Mouse (Mus musculus) macrophage (primary cell): ENCODE data around the gene Iars. TPM values are rescaled to one million over a fixed set of nuclear protein-coding genes. Genes with fewer than 3 reads are reported as not detected.

Source experiments
- H3K27ac ChIP-seq: fragments of 350-480 bp; formaldehyde crosslinking; 2 replicates; pipeline ENCODE4 v1.9.0; 2021
- H3K36me3 ChIP-seq: fragments of 350-480 bp; formaldehyde crosslinking; 2 replicates; pipeline ENCODE4 v1.9.0; 2021; ENCODE audit errors: inconsistent target
- H3K4me3 ChIP-seq: fragments of 350-480 bp; formaldehyde crosslinking; 2 replicates; pipeline ENCODE4 v1.9.0; 2021; ENCODE audit errors: inconsistent target
- H3K79me2 ChIP-seq: fragments of 350-480 bp; formaldehyde crosslinking; 2 replicates; pipeline ENCODE4 v1.9.0; 2021; ENCODE audit errors: inconsistent target
- whole genome bisulfite sequencing: methylation state at CpG from one replicate; pipeline ENCODE4 v1.1.7; 2026; ENCODE audit warnings: inconsistent platforms; ENCODE audit not compliant: missing documents; 5-methylcytosine and 5-hydroxymethylcytosine counted together
- polyA plus RNA-seq: library from polyadenylated mRNA; stranded (reverse); fragments of 250-400 nt; gene quantifications from 3 replicates; pipeline ENCODE4 v1.2.4, GENCODE M21; 2018; ENCODE audit warnings: inconsistent platforms

Iars gene
- polyA plus RNA-seq, 1 experiment from 2014 or later, result 25.7 TPM

GRCm38 (mm10) chr13:49691056-49691455, 9.2 kb downstream of the Iars start:
- H3K27ac ChIP-seq, result no peak overlapping the region
- 96% methylated on average over 5 of the region's 5 CpGs for WGBS
- peaks cover 53% of the 10 kb centered on the region for H3K36me3 ChIP-seq
- peaks cover 26% of the 10 kb centered on the region for H3K79me2 ChIP-seq
- H3K4me3 ChIP-seq, result no peak overlapping the region

- WGBS, result 94% methylated on average over 11 of the region's 11 CpGs
- Histone ChIP-seq H3K27ac (no peak overlapping the region), H3K4me3 (no peak overlapping the region), H3K79me2 (no peaks in the 10 kb centered on the region), H3K36me3 (peaks cover 72% of the 10 kb centered on the region)
These were observed 21.4 kb downstream of the Iars start for GRCm38 (mm10) chr13:49703216-49703779.

GRCm38 (mm10) chr13:49706032-49706690, 24.3 kb downstream of the Iars start:
- WGBS, result 94% methylated on average over 3 of the region's 3 CpGs
- no peak overlapping the region for H3K27ac ChIP-seq
- H3K36me3 ChIP-seq, result peaks cover 80% of the 10 kb centered on the region

GRCm38 (mm10) chr13:49708311-49708710, 26.4 kb downstream of the Iars start:
- no peak overlapping the region for H3K4me3 ChIP-seq
- peaks cover 69% of the 10 kb centered on the region for H3K36me3 ChIP-seq
- no peaks in the 10 kb centered on the region for H3K79me2 ChIP-seq
- 91% methylated on average over 8 of the region's 8 CpGs for WGBS
- no peak overlapping the region for H3K27ac ChIP-seq

More at GRCm38 (mm10) chr13:49706032-49706690, 24.3 kb downstream of the Iars start:
- H3K4me3 ChIP-seq, result no peak overlapping the region
- H3K79me2 ChIP-seq, result no peaks in the 10 kb centered on the region

GRCm38 (mm10) chr13:49712047-49712721, 30.3 kb downstream of the Iars start:
- peaks cover 66% of the 10 kb centered on the region for H3K36me3 ChIP-seq

GRCm38 (mm10) chr13:49719310-49719709, 37.4 kb downstream of the Iars start:
- no peaks in the 10 kb centered on the region for H3K79me2 ChIP-seq
- H3K4me3 ChIP-seq, result no peak overlapping the region
- peaks cover 93% of the 10 kb centered on the region for H3K36me3 ChIP-seq
- 94% methylated on average over 3 of the region's 3 CpGs for WGBS
- H3K27ac ChIP-seq, result no peak overlapping the region

More at GRCm38 (mm10) chr13:49712047-49712721, 30.3 kb downstream of the Iars start:
- Histone ChIP-seq H3K79me2 (no peaks in the 10 kb centered on the region), H3K4me3 (no peak overlapping the region), H3K27ac (no peak overlapping the region)
- WGBS, result 94% methylated on average over 11 of the region's 12 CpGs

GRCm38 (mm10) chr13:49736430-49736829, 54.5 kb downstream of the Iars start:
- peaks cover 25% of the 10 kb centered on the region; the same call in 1 of the 2 replicates for H3K36me3 ChIP-seq
- no peak overlapping the region for H3K27ac ChIP-seq
- no peaks in the 10 kb centered on the region for H3K79me2 ChIP-seq
- 94% methylated on average over 2 of the region's 2 CpGs for WGBS
- no peak overlapping the region for H3K4me3 ChIP-seq

- WGBS, result 100% methylated on average over 1 of the region's 2 CpGs
- Histone ChIP-seq H3K27ac (no peak overlapping the region), H3K4me3 (no peak overlapping the region), H3K36me3 (peaks cover 9% of the 10 kb centered on the region; the same call in 1 of the 2 replicates), H3K79me2 (no peaks in the 10 kb centered on the region)
These were observed 56.1 kb downstream of the Iars start for GRCm38 (mm10) chr13:49738011-49738410.

- 96% methylated on average over 10 of the region's 16 CpGs for WGBS
- Histone ChIP-seq H3K79me2 (no peaks in the 10 kb centered on the region), H3K27ac (no peak overlapping the region), H3K4me3 (no peak overlapping the region), H3K36me3 (no peaks in the 10 kb centered on the region)
These were observed 59.6 kb downstream of the Iars start for GRCm38 (mm10) chr13:49741285-49742040.

GRCm38 (mm10) chr13:49756591-49756990, 74.7 kb downstream of the Iars start:
- WGBS, result 87% methylated on average over 9 of the region's 9 CpGs
- Histone ChIP-seq H3K36me3 (no peaks in the 10 kb centered on the region), H3K27ac (no peak overlapping the region), H3K4me3 (no peak overlapping the region), H3K79me2 (no peaks in the 10 kb centered on the region)

GRCm38 (mm10) chr13:49757966-49758365, 76.1 kb downstream of the Iars start:
- Histone ChIP-seq H3K4me3 (no peak overlapping the region), H3K36me3 (no peaks in the 10 kb centered on the region), H3K27ac (no peak overlapping the region), H3K79me2 (no peaks in the 10 kb centered on the region)
- 77% methylated on average over 4 of the region's 4 CpGs for WGBS

GRCm38 (mm10) chr13:49760675-49761074, 78.8 kb downstream of the Iars start:
- WGBS, result 13% methylated on average over 1 of the region's 1 CpGs
- Histone ChIP-seq H3K36me3 (no peaks in the 10 kb centered on the region), H3K79me2 (no peaks in the 10 kb centered on the region), H3K27ac (no peak overlapping the region), H3K4me3 (no peak overlapping the region)

GRCm38 (mm10) chr13:49762208-49762607, 80.3 kb downstream of the Iars start:
- 94% methylated on average over 14 of the region's 14 CpGs for WGBS

GRCm38 (mm10) chr13:49765306-49765705, 83.4 kb downstream of the Iars start:
- 95% methylated on average over 8 of the region's 8 CpGs for WGBS
- Histone ChIP-seq H3K27ac (no peak overlapping the region), H3K36me3 (no peaks in the 10 kb centered on the region), H3K4me3 (no peak overlapping the region), H3K79me2 (no peaks in the 10 kb centered on the region)

More at GRCm38 (mm10) chr13:49762208-49762607, 80.3 kb downstream of the Iars start:
- Histone ChIP-seq H3K27ac (no peak overlapping the region), H3K79me2 (no peaks in the 10 kb centered on the region), H3K36me3 (no peaks in the 10 kb centered on the region), H3K4me3 (no peak overlapping the region)
